Mouse (Mus musculus) spleen, embryonic (tissue): ENCODE data around the gene Coq8a.

ENCODE experiments used
- CTCF ChIA-PET: fragments of 350-600 bp; sonication (Branson Sonifier 250); formaldehyde crosslinking; loops from one replicate; lab custom pipeline; 2022; lab: Charles Lee

The Coq8a gene

GRCm38 (mm10) chr1:180200722-180201121 lies 1.3 kb upstream of the Coq8a start:
- CTCF ChIA-PET: no interaction called here

GRCm38 (mm10) chr1:180199715-180200050 lies 281 bp upstream of the Coq8a start:
- CTCF ChIA-PET: no interaction called here

- CTCF ChIA-PET: interaction anchor here (0.7 to 0.9 kb wide), 2 partner anchors 58 to 1036 kb away, joined by 3 read pairs; no protein-coding TSS in a partner anchor
Measured at GRCm38 (mm10) chr1:180197956-180198355, 1.4 kb downstream of the Coq8a start.

DNA sequence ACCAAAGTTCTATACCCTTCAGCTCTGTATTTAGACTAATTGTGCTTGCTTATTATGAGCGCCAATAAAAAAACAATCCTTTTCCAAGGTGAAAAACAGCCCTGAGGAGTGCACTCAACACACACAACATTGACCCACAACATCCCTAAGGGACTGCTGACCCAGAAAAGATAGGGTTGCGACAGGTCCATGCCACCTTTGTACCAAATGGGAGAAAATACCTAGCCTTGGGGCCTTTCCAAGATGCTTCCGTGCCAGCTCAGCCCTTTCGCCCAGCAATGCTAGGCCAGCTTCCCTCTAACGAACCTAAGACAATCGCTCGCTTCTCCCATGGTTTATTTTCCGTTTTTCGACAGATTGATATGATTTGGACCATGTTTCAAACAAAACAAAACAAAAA lies 2.9 kb downstream of the Coq8a start:
- CTCF ChIA-PET: interaction anchor here (1.4 kb wide), 1 partner anchor 16 kb away, joined by 4 read pairs; no protein-coding TSS in a partner anchor

GRCm38 (mm10) chr1:180195703-180196381 lies 3.6 kb downstream of the Coq8a start:
- CTCF ChIA-PET: interaction anchor here (1.4 kb wide), 1 partner anchor 16 kb away, joined by 4 read pairs; no protein-coding TSS in a partner anchor

GRCm38 (mm10) chr1:180194781-180195471 lies 4.5 kb downstream of the Coq8a start:
- CTCF ChIA-PET: interaction anchor here (1.4 kb wide), 1 partner anchor 15 kb away, joined by 4 read pairs; no protein-coding TSS in a partner anchor

- CTCF ChIA-PET: no interaction called here
Measured at GRCm38 (mm10) chr1:180194048-180194447, 5.4 kb downstream of the Coq8a start.

DNA sequence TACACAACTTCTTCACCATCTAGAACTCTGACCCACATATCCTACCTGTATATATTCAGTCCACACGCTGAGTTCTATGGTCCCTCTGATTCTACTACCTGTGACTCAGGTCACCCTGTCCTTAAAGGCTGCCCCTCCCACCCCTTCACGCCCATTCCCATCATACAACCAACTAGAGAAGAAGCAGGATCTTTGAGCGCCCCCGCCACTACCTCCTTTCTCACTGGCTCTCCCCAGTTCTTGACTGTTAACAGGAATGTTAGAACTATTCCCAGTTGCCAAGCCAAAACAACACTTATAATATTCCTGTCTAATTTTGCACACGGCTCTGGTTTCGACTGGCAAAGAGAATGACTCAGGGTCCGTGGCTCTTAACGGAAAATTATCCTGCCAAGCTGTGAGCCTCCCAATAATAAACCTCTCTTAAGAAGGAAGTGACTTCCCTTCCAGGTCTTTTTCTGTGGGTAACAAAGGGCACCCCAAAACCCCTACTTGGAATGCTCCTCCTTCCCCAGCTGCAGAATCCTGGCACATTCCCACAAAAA lies 5.9 kb downstream of the Coq8a start:
- CTCF ChIA-PET: no interaction called here

GRCm38 (mm10) chr1:180192866-180193265 lies 6.5 kb downstream of the Coq8a start:
- CTCF ChIA-PET: no interaction called here

GRCm38 (mm10) chr1:180191651-180192220 lies 7.7 kb downstream of the Coq8a start:
- CTCF ChIA-PET: interaction anchor here (0.6 kb wide), 1 partner anchor 33 kb away, joined by 4 read pairs; no protein-coding TSS in a partner anchor

DNA sequence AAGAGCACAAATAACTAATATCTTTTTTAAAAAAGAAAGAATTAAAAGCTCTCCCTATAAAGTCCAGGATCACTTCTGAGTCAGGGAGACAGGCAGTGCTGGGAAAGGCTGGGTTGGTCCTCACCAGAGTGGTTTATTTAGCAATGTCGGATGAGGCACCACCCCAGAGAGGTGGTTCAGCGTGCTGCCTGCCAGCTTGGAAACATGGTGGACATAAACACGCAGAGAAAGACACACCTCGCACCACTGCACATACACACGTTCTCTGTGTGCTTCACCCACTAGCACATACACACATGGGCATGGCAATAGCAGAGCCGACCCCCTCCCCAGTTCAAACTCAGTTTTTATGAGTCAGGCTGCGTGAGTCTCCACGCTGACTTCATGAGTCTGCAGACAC lies 8.3 kb downstream of the Coq8a start:
- CTCF ChIA-PET: interaction anchor here (0.7 kb wide), 2 partner anchors 93 to 176 kb away, joined by 3 to 5 read pairs; no protein-coding TSS in a partner anchor

GRCm38 (mm10) chr1:180188951-180189350 lies 10.5 kb downstream of the Coq8a start:
- CTCF ChIA-PET: no interaction called here

- CTCF ChIA-PET: no interaction called here
Measured at GRCm38 (mm10) chr1:180186371-180186770, 13.0 kb downstream of the Coq8a start.

DNA sequence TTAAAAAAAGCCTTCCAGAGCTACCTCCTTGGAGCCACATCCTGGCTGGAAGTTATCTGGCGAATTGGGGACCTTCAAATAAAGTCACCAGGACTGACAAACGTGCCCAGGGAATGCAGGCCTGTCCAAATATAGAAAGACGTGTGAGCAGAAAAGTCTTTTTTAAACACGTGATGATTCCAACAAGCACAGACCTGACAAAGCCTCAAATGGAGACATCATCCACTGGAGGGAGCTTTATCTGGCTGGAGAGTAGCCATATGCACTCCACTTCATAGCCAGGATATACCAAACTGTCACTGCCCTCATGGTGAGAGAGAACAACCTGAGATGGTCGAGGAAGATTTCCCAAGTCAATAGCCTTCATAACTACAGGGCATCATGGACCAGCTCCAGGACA lies 13.5 kb downstream of the Coq8a start:
- CTCF ChIA-PET: no interaction called here

DNA sequence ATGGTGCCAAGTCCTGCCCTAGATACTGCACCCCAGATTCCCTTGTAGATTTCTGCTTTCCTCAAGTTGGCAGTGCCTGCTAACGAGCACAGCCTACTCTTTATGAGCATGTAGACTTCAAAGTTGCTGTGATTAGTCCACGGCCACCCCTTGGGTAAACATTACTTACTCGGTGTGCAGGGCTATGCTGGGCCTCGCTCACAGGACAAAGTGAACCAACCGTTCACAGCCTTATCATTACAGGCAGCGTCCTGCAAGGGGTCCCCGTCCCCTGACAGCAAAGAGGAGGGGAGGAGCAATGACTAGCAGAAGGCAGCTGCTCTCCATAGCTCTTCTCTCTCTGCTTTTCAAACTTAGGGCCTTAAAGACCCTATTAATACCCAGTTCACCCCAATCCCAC lies 14.6 kb downstream of the Coq8a start:
- CTCF ChIA-PET: no interaction called here

DNA sequence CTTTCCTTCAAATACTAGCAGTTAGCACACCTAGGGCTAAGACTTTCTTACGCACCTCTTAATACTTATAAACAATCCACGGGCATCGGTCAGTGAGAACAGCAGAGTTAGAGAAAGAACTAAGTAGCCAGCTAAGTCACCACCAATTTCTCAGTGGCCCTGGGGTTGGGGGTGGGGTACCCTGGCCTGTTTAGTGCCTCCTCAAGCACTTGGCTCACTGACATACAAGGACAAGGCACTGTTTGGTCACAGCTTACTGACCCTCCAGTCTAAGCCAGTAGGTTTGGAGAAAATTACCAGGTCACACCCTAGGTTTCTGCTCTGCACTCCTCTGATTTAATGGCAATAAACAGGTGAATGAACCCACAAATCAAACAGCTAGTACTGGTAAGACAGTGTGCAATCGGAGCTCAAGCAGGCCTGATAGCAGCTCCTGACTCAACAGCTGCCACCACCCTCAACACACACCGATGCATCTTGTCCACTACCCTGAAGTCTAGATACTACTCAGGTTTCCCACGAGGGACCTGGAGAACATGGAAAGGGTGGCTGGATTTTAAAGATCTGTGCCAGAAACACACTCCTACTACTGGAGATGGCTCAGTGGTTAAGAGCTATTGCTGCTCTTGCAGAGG lies 15.8 kb downstream of the Coq8a start:
- CTCF ChIA-PET: no interaction called here

GRCm38 (mm10) chr1:180182731-180183130 lies 16.7 kb downstream of the Coq8a start:
- CTCF ChIA-PET: interaction anchor here (0.6 kb wide), 1 partner anchor 10 kb away, joined by 3 read pairs; no protein-coding TSS in a partner anchor

DNA sequence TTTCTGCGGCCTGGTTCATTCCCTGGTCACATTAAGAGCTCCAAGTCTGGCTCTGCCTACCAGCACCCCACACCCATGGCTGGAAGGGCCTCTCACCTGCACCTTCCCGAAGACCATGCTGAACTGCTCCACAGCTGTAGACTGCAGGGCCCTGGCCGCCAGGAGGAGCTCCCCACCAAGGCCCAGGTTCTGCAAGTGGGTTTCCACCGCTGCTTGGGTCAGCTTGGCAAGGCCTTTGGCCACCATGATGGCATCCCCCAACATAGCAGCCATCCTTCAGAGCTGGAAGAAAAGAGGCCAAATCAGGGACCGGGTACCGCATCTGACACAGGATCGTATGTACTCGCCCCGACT lies 17.5 kb downstream of the Coq8a start:
- CTCF ChIA-PET: no interaction called here

- CTCF ChIA-PET: no interaction called here
Measured at GRCm38 (mm10) chr1:180181304-180181965, 18.0 kb downstream of the Coq8a start.

DNA sequence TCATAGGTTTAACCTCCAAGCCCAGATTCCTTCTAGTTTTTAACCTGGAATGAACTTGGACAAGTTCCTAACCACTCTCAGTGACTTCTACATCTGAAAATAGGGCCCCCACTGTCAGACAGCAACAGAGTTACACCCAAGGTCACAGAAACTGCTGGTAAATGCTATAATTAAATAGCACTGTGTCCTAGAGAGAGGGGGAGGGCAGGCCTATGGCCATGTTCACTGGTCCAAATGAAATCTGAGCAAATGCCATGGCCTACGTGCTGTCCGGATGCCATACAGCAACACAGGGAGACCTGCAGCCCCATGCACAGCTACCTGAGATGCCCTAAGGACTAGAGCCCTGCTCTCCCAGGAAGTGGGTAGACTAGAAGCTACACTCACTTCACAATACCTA lies 19.6 kb downstream of the Coq8a start:
- CTCF ChIA-PET: interaction anchor here (0.6 to 1.3 kb wide), 2 partner anchors 16 to 28 kb away, joined by 4 read pairs; no protein-coding TSS in a partner anchor

- CTCF ChIA-PET: no interaction called here
Measured at GRCm38 (mm10) chr1:180179100-180179499, 20.3 kb downstream of the Coq8a start.
